Mouse (Mus musculus): ENCODE data around the gene Mmab. TPM values are rescaled to one million over a fixed set of nuclear protein-coding genes. Genes with fewer than 3 reads are reported as not detected.
A peak's percentile ranks its signal among the peaks of the same experiment; 100 is the strongest.

Gene Mmab
- total RNA-seq (2014; fragmentation: Nextera tagmentation) = 7.2 and 14.4 TPM in 2 replicates
- total RNA-seq (2017) = 11.0 and 21.3 TPM in 2 replicates

GRCm38 (mm10) chr5:114443566-114444367, at the start of gene Mmab, which contains the start of gene Mvk:
Mmab (minus strand) TSS chr5:114444060.
Mvk (plus strand) TSS chr5:114444269.
- peak; percentile 95 for ATAC-seq (replicated peaks; ENCODE audit: poor library complexity, severe bottlenecking)

- no peak for ATAC-seq (replicated peaks; ENCODE audit: poor library complexity, severe bottlenecking)
Observed at GRCm38 (mm10) chr5:114490241-114490640, 46.4 kb upstream of the Mmab start.

DNA sequence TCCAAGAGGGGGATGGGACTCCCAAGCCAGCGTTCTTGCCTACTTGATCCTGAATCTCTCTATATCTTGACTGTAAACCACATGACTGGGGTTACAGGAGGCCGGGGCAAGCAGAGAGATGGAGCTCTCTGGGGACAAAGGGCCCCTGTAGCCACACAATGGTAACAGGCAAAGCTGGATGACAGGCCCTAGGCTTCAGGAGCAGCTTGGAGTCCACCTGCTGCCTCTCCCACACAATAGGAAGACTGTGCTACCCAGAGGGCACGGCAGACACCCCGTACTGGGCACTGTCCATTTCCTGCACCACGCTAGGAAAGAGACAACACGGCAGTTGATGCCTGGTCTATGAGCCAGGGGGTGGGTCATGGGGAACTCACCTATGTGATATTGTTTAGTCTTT, 45.7 kb upstream of the Mmab start:
- ATAC-seq (replicated peaks; ENCODE audit: poor library complexity, severe bottlenecking) = no peak

GRCm38 (mm10) chr5:114485685-114486084, 41.8 kb upstream of the Mmab start:
- ATAC-seq (replicated peaks; ENCODE audit: poor library complexity, severe bottlenecking) = no peak

- ATAC-seq (replicated peaks; ENCODE audit: poor library complexity, severe bottlenecking) = no peak
Observed at GRCm38 (mm10) chr5:114482587-114483011, 38.7 kb upstream of the Mmab start.

GRCm38 (mm10) chr5:114478267-114478666, 34.4 kb upstream of the Mmab start:
- no peak for ATAC-seq (replicated peaks; ENCODE audit: poor library complexity, severe bottlenecking)

- ATAC-seq (replicated peaks; ENCODE audit: poor library complexity, severe bottlenecking) = no peak
Observed at GRCm38 (mm10) chr5:114474741-114475491, 31.1 kb upstream of the Mmab start.

GRCm38 (mm10) chr5:114470359-114470758, 26.5 kb upstream of the Mmab start:
- ATAC-seq (replicated peaks; ENCODE audit: poor library complexity, severe bottlenecking) = no peak

GRCm38 (mm10) chr5:114468007-114468406, 24.1 kb upstream of the Mmab start:
- no peak for ATAC-seq (replicated peaks; ENCODE audit: poor library complexity, severe bottlenecking)

- ATAC-seq (replicated peaks; ENCODE audit: poor library complexity, severe bottlenecking) = no peak
Observed at GRCm38 (mm10) chr5:114467430-114467829, 23.6 kb upstream of the Mmab start.

DNA sequence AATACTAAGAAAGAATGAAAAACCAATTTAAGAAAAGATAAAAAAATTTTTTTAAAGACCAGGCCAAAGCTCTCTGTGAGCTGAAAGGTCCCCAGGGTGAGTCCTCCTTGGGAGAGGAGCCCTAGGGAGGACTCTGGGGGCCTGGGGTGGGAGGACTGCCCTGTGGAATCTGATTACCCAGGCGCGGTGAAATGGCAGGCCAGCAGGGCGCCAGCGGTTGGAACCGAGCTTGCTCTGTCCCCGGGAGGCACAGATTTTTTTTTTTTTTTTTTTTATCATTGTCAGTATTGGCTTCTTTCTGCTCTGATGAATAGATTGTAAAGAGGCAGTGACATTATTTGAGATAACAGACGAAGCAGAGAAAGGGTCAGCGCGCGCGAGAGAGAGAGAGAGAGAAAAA, 23.2 kb upstream of the Mmab start:
- ATAC-seq (replicated peaks; ENCODE audit: poor library complexity, severe bottlenecking) = no peak

DNA sequence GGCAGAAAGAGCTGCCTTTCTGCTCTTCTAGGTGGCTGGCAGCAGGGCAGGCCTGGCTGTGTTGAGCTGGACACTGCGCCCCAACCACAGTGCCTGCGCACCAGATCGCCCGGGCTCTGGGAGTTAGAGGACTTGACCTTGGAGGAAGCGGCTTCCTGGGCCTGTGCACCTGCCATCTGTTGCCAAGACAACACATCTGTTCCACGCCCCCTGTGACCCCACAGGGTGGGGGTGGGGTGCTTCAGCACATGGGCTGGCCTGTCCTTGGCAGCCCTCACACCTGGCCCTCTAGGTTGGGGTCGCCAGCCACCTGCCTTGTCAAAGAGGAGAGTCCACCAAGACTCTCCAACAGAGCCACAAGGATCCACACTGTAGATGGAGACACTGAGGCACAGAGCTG, 21.8 kb upstream of the Mmab start:
- ATAC-seq (replicated peaks; ENCODE audit: poor library complexity, severe bottlenecking) = no peak

- no peak for ATAC-seq (replicated peaks; ENCODE audit: poor library complexity, severe bottlenecking)
Observed at GRCm38 (mm10) chr5:114464561-114464960, 20.7 kb upstream of the Mmab start.

- no peak for ATAC-seq (replicated peaks; ENCODE audit: poor library complexity, severe bottlenecking)
Observed at GRCm38 (mm10) chr5:114462067-114463040, 18.5 kb upstream of the Mmab start.

DNA sequence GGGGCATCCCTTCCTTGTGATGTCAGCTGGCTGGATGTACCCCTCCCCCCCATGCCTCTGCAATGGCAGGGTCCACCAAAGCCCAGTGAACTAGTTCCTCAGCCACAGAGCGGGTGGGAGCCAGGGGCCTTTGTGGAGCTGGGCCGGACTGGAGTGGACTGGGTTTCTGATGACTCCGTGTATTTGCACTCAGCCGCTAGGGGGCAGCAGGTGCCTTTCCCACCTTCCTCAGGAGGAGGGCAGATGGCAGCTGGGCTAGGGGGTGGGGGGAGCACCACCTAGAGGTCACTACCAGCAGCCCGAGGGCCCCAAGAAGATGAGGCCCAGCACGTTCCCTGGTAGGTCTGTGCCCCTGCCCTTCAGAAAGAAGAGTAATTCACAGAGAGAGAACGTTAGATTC, 17.4 kb upstream of the Mmab start:
- ATAC-seq (replicated peaks; ENCODE audit: poor library complexity, severe bottlenecking) = peak; percentile 88

- ATAC-seq (replicated peaks; ENCODE audit: poor library complexity, severe bottlenecking) = no peak
Observed at GRCm38 (mm10) chr5:114456995-114457605, 13.2 kb upstream of the Mmab start.

GRCm38 (mm10) chr5:114456287-114456686, 12.4 kb upstream of the Mmab start:
- ATAC-seq (replicated peaks; ENCODE audit: poor library complexity, severe bottlenecking) = no peak

DNA sequence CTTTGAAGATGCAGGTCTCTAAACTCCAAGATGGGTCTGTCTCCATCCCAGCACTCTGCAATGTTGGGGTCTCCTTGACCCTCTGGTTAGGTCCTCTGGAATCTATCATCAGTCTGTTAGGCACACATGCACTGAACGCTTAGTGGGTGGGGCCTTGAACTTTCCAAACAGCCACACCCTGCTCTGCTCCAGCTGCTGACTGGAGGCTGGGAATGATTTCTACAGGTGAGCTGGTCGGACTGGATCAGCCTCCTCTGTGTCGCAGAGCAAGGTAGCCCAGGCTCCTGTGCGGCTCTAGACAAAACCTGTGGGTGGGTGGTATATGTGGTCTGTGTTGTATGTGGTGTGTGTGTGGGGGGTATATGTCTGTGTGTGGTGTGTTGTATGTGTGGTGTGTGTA, 5.2 kb upstream of the Mmab start:
- ATAC-seq (replicated peaks; ENCODE audit: poor library complexity, severe bottlenecking) = no peak

DNA sequence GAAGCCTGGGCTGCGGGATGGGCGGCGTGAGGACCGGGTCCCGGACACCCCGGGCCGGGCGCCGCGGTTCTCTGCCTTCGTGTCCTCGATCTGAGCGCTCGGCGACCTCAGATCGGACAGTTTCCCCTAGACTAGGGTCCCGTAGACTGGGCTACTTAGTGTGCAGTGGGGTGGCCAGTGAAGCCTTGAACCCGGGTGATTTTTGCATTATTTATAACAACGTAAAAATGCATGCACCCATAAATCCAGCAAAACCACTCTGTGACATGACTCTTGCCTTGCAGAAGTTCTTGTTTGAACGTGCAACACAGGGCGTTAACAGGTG, 470 bp upstream of the Mmab start:
- no peak for ATAC-seq (replicated peaks; ENCODE audit: poor library complexity, severe bottlenecking)

GRCm38 (mm10) chr5:114435588-114435987, 8.3 kb downstream of the Mmab start:
- no peak for ATAC-seq (replicated peaks; ENCODE audit: poor library complexity, severe bottlenecking)

Measured in granulocyte monocyte progenitor cell, adult 5-6 weeks (primary cell).